Mouse (Mus musculus) lung, postnatal 36 days (tissue): ENCODE data around the gene Adgrl2.

Source experiments
- DNase-seq: peaks from one replicate; pipeline ENCODE4 v3.0.0; 2022; ENCODE audit warnings: mixed read lengths

Gene Adgrl2

GRCm38 (mm10) chr3:148990531-148991003, at the start of gene Adgrl2:
Gene Adgrl2, minus strand, starts transcription at chr3:148990555.
- no peak for DNase-seq

DNA sequence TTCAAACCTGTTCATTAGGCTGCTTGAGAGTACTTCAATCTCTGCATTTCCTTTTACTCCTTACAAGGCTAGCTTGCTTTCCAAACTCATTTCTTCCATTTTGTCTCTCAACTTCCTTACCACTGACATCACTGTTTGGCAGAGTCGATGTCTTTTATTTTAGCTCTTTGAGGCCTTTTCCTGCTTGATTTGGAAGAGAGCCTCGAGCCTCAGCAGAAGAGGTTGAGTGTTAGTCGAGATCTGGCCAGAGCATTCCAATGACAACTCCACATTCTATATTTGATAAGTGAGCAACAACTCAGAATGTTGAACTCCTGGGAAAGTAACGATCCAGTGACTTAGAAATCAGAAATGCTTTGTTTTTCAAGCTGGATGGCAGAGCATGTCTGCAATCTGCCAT, 48.4 kb upstream of the Adgrl2 start:
- peak; percentile 70 for DNase-seq

DNA sequence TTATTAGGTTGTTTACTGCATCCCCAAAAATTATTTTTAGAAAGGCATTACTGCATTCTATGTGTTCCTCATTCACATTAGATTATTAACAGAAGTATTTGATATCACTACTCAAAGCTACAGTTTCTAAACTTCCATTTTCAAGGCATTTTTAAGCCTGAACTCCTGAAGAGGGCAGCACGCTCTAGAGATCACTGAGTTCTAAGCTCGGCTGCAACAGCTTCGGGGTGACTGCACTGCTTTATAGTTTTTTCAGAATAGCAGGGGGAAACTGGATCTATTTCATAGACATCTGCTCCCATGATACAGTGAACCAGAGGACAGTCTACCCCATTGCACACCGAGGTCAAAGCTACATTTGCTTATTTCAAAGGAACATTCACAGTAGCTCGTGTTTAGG, 29.6 kb upstream of the Adgrl2 start:
- peak; percentile 29 for DNase-seq

- no peak for DNase-seq
Observed at GRCm38 (mm10) chr3:149009311-149009710, 19.0 kb upstream of the Adgrl2 start.

DNA sequence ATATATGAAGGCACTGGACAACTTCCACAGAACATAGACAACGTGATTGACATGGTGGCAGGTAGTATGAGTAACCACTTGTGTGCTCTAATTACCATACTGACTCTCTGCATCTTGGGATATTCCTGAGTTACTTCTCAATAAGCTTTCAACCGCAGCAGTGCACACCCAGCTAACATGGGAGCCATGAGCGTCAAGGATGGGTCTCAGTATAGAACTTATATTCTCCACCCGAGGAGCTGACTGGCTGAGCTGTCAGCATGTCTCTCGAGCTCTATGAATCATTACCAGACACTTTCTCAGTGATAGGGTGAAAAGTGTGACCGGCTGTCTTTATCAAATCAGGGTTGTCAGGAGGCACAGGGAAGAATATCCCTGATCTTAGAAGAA, 18.3 kb upstream of the Adgrl2 start:
- DNase-seq, result no peak

DNA sequence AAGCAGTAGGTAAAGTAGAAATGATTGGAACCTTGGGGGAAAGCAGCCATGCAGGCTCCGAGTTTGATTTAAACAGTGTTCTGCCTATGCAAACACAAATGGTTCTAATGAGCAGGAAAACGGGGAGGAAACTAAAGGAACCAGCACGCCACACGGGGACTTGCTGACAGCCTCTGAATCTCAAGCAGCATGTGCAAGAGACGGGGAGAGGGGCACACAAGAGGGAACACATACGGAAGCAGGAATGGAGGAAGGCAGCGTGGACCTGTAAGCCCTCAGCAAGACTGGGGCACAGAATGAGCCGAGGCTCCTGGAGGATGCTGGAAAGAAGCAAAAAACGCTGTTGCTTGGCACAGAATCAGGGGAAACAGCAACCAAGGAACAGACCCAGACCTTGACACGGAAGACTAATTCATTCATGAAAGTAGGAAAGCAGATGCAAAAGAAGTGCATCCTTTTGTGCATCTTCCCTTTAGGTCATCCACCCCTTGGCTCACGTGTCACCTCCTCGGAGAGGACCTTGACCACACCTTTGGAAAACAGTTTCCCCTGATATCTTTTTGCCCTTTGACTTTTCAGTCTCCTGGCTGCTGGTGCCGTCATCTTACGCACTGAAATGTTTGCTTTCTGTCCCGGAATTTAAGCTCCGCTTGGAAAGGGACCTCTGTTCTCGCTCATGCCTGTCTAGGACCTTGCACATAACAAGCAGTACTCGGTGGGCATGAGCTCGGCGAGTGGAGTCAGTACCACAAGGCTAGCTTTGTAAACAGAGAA, 17.7 kb upstream of the Adgrl2 start:
- no peak for DNase-seq

DNA sequence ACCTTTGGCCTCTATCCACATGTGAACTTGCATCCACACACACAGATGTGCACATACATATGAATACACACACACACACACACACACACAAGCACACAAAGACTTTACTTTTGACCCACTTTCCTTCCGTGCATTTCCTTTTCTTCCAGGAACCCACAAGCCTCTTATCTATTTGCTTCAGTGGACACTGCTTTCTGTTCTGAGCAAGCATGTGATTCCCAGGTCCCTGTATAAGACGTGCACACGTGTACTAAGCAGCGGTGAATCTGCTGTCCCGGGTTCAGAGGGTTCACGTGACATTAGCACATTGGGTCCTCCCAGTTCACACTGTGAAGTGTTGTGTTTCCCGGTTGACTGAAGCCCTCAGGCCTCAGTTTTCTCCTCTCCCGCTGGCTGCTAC, 11.0 kb upstream of the Adgrl2 start:
- no peak for DNase-seq

GRCm38 (mm10) chr3:148998661-148999060, 8.3 kb upstream of the Adgrl2 start:
- DNase-seq, result no peak

DNA sequence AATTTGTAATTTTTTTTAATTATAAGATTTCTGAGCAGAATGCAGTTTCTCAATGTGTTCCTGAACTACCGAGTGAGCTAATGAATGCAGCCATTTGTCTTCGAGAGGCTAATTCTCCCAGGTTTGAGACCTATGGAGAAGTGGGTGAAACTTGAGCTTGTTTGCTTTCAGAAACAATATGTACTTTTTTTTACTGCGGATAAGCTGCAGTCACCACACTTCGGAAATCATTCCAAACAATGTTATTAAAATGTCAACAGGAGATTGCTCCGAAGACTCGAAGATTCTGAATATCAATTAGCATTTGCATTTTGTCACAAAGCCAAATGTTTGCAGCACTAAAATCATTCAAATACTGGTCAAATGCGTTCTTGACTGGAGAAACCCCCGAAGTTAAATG, 701 bp upstream of the Adgrl2 start:
- DNase-seq, result no peak

DNA sequence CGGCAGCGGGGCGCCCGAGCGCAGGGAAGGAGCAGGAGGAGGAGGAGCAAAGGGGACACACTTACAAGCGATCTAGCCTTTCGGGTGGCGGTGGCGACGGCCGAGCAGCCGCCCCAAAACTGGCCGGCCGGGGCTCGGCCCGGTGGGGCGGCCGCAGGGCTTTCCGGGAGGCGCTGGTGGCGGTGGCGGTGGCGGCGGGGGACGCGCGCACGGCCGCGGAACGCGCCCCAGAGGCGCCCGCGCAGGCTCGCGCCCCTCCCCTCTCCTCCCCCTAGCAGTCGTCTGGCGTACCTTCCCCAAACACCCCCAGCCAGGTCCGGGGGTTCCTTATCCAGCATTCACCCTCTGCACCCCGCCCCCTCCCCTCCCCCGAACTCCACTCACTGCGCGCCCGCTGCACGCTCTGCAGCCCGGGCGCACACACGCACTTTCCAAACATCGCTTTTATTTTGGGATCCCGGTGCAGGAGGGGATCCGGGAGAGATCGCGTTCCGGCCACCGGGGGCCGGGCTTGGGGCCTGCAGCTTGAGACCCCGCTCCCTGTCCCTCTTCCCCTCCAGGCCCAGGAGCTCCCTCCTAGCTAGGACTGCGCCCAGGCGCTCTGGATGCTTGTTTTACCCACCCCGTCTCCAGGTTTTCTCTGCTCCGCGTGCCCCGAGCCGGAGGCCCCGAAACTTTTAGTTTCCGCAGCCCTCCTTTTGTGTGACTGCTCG, 381 bp downstream of the Adgrl2 start:
- peak; percentile 61 for DNase-seq

GRCm38 (mm10) chr3:148988996-148989817, 1.1 kb downstream of the Adgrl2 start:
- peak; percentile 90 for DNase-seq

- DNase-seq, result peak; percentile 32
Observed at GRCm38 (mm10) chr3:148988293-148988995, 1.9 kb downstream of the Adgrl2 start.

GRCm38 (mm10) chr3:148987591-148988292, 2.6 kb downstream of the Adgrl2 start:
- peak; percentile 85 for DNase-seq

GRCm38 (mm10) chr3:148986894-148987590, 3.3 kb downstream of the Adgrl2 start:
- DNase-seq, result peak; percentile 30

DNA sequence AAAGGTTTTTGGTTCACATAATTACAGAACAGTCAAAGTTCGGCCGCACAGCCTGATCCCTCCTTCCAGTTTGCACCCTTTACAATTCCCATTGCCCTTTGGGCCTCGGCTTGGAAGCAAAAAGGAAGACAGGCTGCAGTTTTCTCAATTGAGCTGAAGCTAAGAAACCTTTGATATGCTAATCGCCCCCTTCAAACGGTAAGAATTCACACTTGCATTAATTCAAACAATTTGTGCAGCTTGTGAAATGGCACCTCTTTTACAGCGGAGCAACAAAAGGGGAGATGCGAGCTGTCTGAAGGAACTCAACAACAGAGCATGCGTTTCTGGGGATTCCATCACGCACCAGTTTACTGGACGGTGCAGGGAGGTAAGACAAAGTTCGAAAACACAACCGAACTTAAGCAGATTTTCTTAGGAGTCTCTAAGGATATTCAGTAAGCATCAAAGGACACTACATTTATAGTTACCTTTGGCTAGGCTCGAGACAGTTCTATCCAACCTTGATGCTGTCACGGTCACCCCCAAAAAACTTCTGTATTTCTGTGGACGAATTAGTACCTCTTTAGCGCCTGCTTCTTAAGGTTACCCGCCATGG, 4.0 kb downstream of the Adgrl2 start:
- no peak for DNase-seq

DNA sequence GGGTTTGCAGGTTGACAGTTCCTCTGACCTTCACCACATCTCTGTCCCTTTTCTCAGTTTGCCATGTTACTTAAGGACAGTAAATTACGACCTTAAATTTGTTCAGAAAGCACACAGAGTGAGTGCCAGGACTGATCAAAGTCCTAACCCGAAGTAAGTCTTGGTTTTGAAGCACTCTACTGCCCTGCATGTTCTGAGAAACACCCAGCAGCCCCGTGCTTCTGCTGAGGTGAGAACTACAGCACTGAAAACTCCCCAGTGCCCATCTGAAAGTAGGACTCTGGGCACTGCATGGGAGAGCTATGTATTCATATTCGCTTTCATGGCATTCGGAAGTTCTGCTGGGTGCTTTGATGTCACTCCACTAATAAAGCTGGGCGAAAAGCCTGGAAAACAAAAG, 6.0 kb downstream of the Adgrl2 start:
- no peak for DNase-seq

DNA sequence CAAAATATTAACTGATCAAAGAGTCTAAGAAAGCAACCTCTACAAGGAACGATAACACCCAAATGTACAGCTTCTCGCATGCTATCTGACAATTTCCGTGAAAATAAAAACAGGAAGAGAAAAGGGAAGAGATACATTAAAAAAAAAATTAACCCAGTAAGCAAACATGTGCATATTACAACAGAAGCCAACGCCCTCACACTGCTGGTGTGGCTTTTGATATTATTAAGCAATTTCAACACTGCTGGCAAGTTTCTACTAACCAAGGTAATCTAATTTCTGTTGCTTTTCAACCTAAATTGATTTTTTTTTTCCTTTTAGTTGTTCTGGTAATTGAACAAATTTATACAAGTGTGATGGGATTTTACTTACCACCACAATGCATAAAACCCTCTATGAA, 8.0 kb downstream of the Adgrl2 start:
- peak; percentile 58 for DNase-seq

GRCm38 (mm10) chr3:148981776-148982175, 8.6 kb downstream of the Adgrl2 start:
- no peak for DNase-seq

DNA sequence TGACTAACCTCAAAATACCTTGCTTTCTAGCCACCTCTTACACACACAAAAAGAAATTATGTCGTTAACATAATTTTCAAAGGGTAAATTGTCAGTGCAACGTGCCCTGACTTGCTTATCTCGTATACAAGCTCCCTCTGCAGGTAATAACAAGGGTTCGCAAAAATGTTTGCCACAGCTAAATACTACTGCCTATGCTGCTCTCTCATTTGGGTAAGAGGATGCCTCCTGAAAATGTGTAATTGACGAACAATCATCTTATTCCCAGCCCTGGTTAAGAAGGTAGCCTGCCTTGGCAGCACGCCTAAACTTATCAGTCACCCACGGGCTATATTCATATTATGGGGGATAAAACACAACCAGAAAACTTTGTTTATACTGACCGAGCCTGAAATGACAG, 11.8 kb downstream of the Adgrl2 start:
- no peak for DNase-seq

GRCm38 (mm10) chr3:148977838-148978237, 12.5 kb downstream of the Adgrl2 start:
- DNase-seq, result no peak

GRCm38 (mm10) chr3:148977124-148977529, 13.2 kb downstream of the Adgrl2 start:
- DNase-seq, result no peak
